Mouse (Mus musculus) liver, adult 2 months (tissue): ENCODE results near the gene Hist1h1t.

Experiments used
- CTCF ChIP-seq: fragments of 200-500 bp; IDR thresholded peaks from 2 replicates; pipeline ENCODE4 v1.5.1; 2011; ENCODE audit warnings: low read depth, low read length, control low read depth
- POLR2A ChIP-seq: fragments of 200-500 bp; IDR thresholded peaks from 2 replicates; pipeline ENCODE4 v1.6.1; 2011; ENCODE audit warnings: low read length, control low read depth; ENCODE audit not compliant: insufficient read depth; ENCODE audit errors: extremely low read depth

- TF ChIP-seq POLR2A (no peak), CTCF (no peak)
These were observed 29.6 kb downstream of the Hist1h1t start for GRCm38 (mm10) chr13:23725213-23725612.
